Mouse (Mus musculus) neural tube, embryonic 12.5 days (tissue): Measurements from ENCODE around the gene Smad6. TPM values are rescaled to one million over a fixed set of nuclear protein-coding genes. Genes with fewer than 3 reads are reported as not detected.

Experiments used
- ATAC-seq: fragments of 200-750 bp; cut with Nextera tagmentation; 2 replicates; pipeline ENCODE4 v1.8.0; 2017; ENCODE audit warnings: low read depth, mild to moderate bottlenecking, moderate TSS enrichment, moderate library complexity; ENCODE audit not compliant: low FRiP score
- H3K27ac ChIP-seq: fragments of 300-500 bp; sonication (generic); 2 replicates; pipeline ENCODE4 v1.5.1; 2016
- H3K27me3 ChIP-seq: fragments of 300-500 bp; sonication (generic); replicated peaks from 2 replicates; pipeline ENCODE4 v1.6.1; 2016; ENCODE audit warnings: mild to moderate bottlenecking
- H3K36me3 ChIP-seq: fragments of 300-500 bp; sonication (generic); 2 replicates; pipeline ENCODE4 v1.6.1; 2016; ENCODE audit warnings: mild to moderate bottlenecking
- H3K4me1 ChIP-seq: fragments of 300-500 bp; sonication (generic); 2 replicates; pipeline ENCODE4 v1.6.1; 2016
- H3K4me2 ChIP-seq: fragments of 300-500 bp; sonication (generic); replicated peaks from 2 replicates; pipeline ENCODE4 v1.6.1; 2016; ENCODE audit warnings: mild to moderate bottlenecking
- H3K4me3 ChIP-seq: fragments of 300-500 bp; sonication (generic); 2 replicates; pipeline ENCODE4 v1.5.1; 2016
- H3K9ac ChIP-seq: fragments of 300-500 bp; sonication (generic); 2 replicates; pipeline ENCODE4 v1.6.1; 2016; ENCODE audit warnings: mild to moderate bottlenecking
- H3K9me3 ChIP-seq: fragments of 300-500 bp; sonication (generic); 2 replicates; pipeline ENCODE4 v1.6.1; 2016; ENCODE audit warnings: mild to moderate bottlenecking
- WGBS: fragments of 180-500 bp; shearing (Covaris S2); methylation state at CpG from one replicate; pipeline ENCODE4 v1.1.7; 2016; 5-methylcytosine and 5-hydroxymethylcytosine counted together
- polyA plus RNA-seq: library from polyadenylated mRNA; unstranded; fragments of >200 nt; fragmentation: Nextera tagmentation; extraction: Ambion mirVana; gene quantifications from 2 replicates; pipeline ENCODE4 v1.2.1, GENCODE M21; 2016

Gene Smad6
- polyA plus RNA-seq, 1 experiment from 2014 or later: 11.0 TPM

GRCm38 (mm10) chr9:63967408-63968172 lies 54.3 kb downstream of the Smad6 start:
- no peak for ATAC-seq
- Histone ChIP-seq H3K4me3 (no peak overlapping the region), H3K27me3 (no peaks in the 10 kb centered on the region), H3K27ac (no peak overlapping the region), H3K4me1 (peaks cover 56% of the 10 kb centered on the region), H3K9me3 (no peaks in the 10 kb centered on the region), H3K36me3 (no peaks in the 10 kb centered on the region), H3K4me2 (no peak overlapping the region), H3K9ac (no peak overlapping the region)
- 80% methylated on average over 14 of the region's 14 CpGs for WGBS

- Histone ChIP-seq H3K9ac (no peak overlapping the region), H3K27me3 (no peaks in the 10 kb centered on the region), H3K9me3 (no peaks in the 10 kb centered on the region), H3K36me3 (no peaks in the 10 kb centered on the region), H3K4me1 (peaks cover 58% of the 10 kb centered on the region), H3K4me2 (peak overlapping the region; percentile 27), H3K27ac (peak overlapping the region; percentile 7; the same call in 1 of the 2 replicates), H3K4me3 (no peak overlapping the region)
- ATAC-seq: peak; percentile 60; the same call in 1 of the 2 replicates
- WGBS: 3% methylated on average over 4 of the region's 4 CpGs
Measured at GRCm38 (mm10) chr9:63965579-63965981, 56.3 kb downstream of the Smad6 start.

GRCm38 (mm10) chr9:63961881-63962280 lies 60.0 kb downstream of the Smad6 start:
- H3K9ac ChIP-seq: no peak overlapping the region
- no peaks in the 10 kb centered on the region for H3K36me3 ChIP-seq
- no peaks in the 10 kb centered on the region for H3K27me3 ChIP-seq
- H3K4me3 ChIP-seq: no peak overlapping the region
- peaks cover 68% of the 10 kb centered on the region for H3K4me1 ChIP-seq
- H3K27ac ChIP-seq: no peak overlapping the region
- no peaks in the 10 kb centered on the region for H3K9me3 ChIP-seq
- WGBS: 77% methylated on average over 6 of the region's 6 CpGs
- H3K4me2 ChIP-seq: no peak overlapping the region
- ATAC-seq: no peak

GRCm38 (mm10) chr9:63960829-63961185 lies 61.1 kb downstream of the Smad6 start:
- Histone ChIP-seq H3K4me2 (peak overlapping the region; percentile 47), H3K4me1 (peaks cover 62% of the 10 kb centered on the region), H3K4me3 (no peak overlapping the region), H3K27me3 (no peaks in the 10 kb centered on the region), H3K36me3 (no peaks in the 10 kb centered on the region), H3K9ac (0 out of 2 replicates have a peak overlapping the region, but pooled peaks have one; percentile 21), H3K9me3 (no peaks in the 10 kb centered on the region), H3K27ac (no peak overlapping the region)
- WGBS: 11% methylated on average over 4 of the region's 4 CpGs
- no peak for ATAC-seq

- no peak overlapping the region for H3K4me3 ChIP-seq
Measured at GRCm38 (mm10) chr9:63959933-63960828, 61.7 kb downstream of the Smad6 start.

GRCm38 (mm10) chr9:63959129-63959932 lies 62.5 kb downstream of the Smad6 start:
- 0 out of 2 replicates have a peak overlapping the region, but pooled peaks have one; percentile 47 for H3K4me2 ChIP-seq
- H3K36me3 ChIP-seq: no peaks in the 10 kb centered on the region
- peak; percentile 70 for ATAC-seq
- H3K4me3 ChIP-seq: no peak overlapping the region
- no peaks in the 10 kb centered on the region for H3K9me3 ChIP-seq
- H3K9ac ChIP-seq: no peak overlapping the region; the same call in 1 of the 2 replicates
- H3K27me3 ChIP-seq: no peaks in the 10 kb centered on the region
- WGBS: 22% methylated on average over 17 of the region's 17 CpGs
- H3K4me1 ChIP-seq: peaks cover 53% of the 10 kb centered on the region
- no peak overlapping the region for H3K27ac ChIP-seq

More at GRCm38 (mm10) chr9:63959933-63960828, 61.7 kb downstream of the Smad6 start:
- peak overlapping the region; percentile 37; the same call in 1 of the 2 replicates for H3K27ac ChIP-seq
- peak overlapping the region; percentile 47 for H3K4me2 ChIP-seq
- ATAC-seq: no peak
- peaks cover 56% of the 10 kb centered on the region for H3K4me1 ChIP-seq
- no peaks in the 10 kb centered on the region for H3K36me3 ChIP-seq
- WGBS: 2% methylated on average over 21 of the region's 21 CpGs
- H3K27me3 ChIP-seq: no peaks in the 10 kb centered on the region
- no peaks in the 10 kb centered on the region for H3K9me3 ChIP-seq
- 0 out of 2 replicates have a peak overlapping the region, but pooled peaks have one; percentile 21 for H3K9ac ChIP-seq

GRCm38 (mm10) chr9:63958337-63959030 lies 63.4 kb downstream of the Smad6 start:
- Histone ChIP-seq H3K4me2 (no peak overlapping the region; the same call in 1 of the 2 replicates), H3K4me3 (no peak overlapping the region), H3K27ac (no peak overlapping the region), H3K9me3 (no peaks in the 10 kb centered on the region), H3K36me3 (peaks cover under 1% of the 10 kb centered on the region; the same call in 1 of the 2 replicates), H3K27me3 (no peaks in the 10 kb centered on the region), H3K9ac (no peak overlapping the region), H3K4me1 (peaks cover 50% of the 10 kb centered on the region)
- WGBS: 20% methylated on average over 15 of the region's 15 CpGs
- ATAC-seq: no peak

- 59% methylated on average over 11 of the region's 11 CpGs for WGBS
- Histone ChIP-seq H3K9me3 (no peaks in the 10 kb centered on the region), H3K4me3 (no peak overlapping the region), H3K4me1 (peaks cover 43% of the 10 kb centered on the region), H3K27ac (no peak overlapping the region), H3K27me3 (no peaks in the 10 kb centered on the region), H3K9ac (no peak overlapping the region), H3K36me3 (peaks cover 2% of the 10 kb centered on the region; the same call in 1 of the 2 replicates), H3K4me2 (no peak overlapping the region)
- no peak for ATAC-seq
Measured at GRCm38 (mm10) chr9:63957647-63958185, 64.1 kb downstream of the Smad6 start.

- Histone ChIP-seq H3K36me3 (peaks cover 2% of the 10 kb centered on the region; the same call in 1 of the 2 replicates), H3K27ac (no peak overlapping the region), H3K4me2 (no peak overlapping the region), H3K4me3 (no peak overlapping the region), H3K4me1 (peaks cover 33% of the 10 kb centered on the region), H3K27me3 (no peaks in the 10 kb centered on the region), H3K9me3 (no peaks in the 10 kb centered on the region), H3K9ac (no peak overlapping the region)
- no peak for ATAC-seq
- 26% methylated on average over 9 of the region's 9 CpGs for WGBS
Measured at GRCm38 (mm10) chr9:63956052-63956451, 65.8 kb downstream of the Smad6 start.

GRCm38 (mm10) chr9:63953691-63954090 lies 68.2 kb downstream of the Smad6 start:
- H3K9me3 ChIP-seq: no peaks in the 10 kb centered on the region
- ATAC-seq: no peak
- H3K9ac ChIP-seq: no peak overlapping the region
- no peaks in the 10 kb centered on the region for H3K27me3 ChIP-seq
- peaks cover 2% of the 10 kb centered on the region; the same call in 1 of the 2 replicates for H3K36me3 ChIP-seq
- no peak overlapping the region for H3K4me3 ChIP-seq
- H3K4me2 ChIP-seq: 0 out of 2 replicates have a peak overlapping the region, but pooled peaks have one; percentile 12
- WGBS: 57% methylated on average over 35 of the region's 35 CpGs
- no peak overlapping the region for H3K27ac ChIP-seq
- H3K4me1 ChIP-seq: peaks cover 10% of the 10 kb centered on the region; the same call in 1 of the 2 replicates

- Histone ChIP-seq H3K27ac (no peak overlapping the region), H3K9me3 (no peaks in the 10 kb centered on the region), H3K27me3 (no peaks in the 10 kb centered on the region), H3K4me3 (no peak overlapping the region), H3K9ac (no peak overlapping the region), H3K4me1 (no peaks in the 10 kb centered on the region), H3K36me3 (peaks cover 2% of the 10 kb centered on the region; the same call in 1 of the 2 replicates), H3K4me2 (no peak overlapping the region)
- ATAC-seq: no peak
- WGBS: 87% methylated on average over 2 of the region's 2 CpGs
Measured at GRCm38 (mm10) chr9:63952591-63952990, 69.3 kb downstream of the Smad6 start.
